26 mouse cellular contexts compared by ENCODE assay signal in the genomic region with DNA sequence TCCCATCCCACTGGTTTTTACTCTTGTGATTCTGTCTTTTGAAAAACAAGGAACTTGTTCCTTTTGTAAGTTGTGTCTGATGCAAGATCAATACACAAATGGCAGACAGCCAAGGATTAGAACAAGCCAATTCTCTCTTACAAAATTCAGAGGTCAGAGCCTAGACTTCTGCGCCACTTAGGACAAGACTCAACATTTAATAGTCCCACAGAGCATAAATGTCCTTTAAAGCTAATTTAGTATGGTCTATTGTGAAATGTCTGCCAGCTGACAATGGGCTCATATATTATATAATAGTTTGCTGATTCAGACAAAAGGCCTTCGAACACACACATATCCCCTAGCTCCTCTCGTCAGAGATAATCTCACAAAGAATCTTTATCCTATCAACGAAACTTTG.
A peak's percentile ranks its signal among the peaks of the same experiment; 100 is the strongest.
DNase-seq lines count a peak whose midpoint lies in the region; ATAC-seq and TF ChIP-seq lines count a peak whose summit lies in the region.
"Had no signal": no experiment of that assay in that cellular context is flagged by ENCODE, and none has a peak within 500 bp of the region (broad histone marks: within the 10 kb centered on the region; RNA-seq: fewer than 3 reads in every experiment).

No protein-coding gene starts in this region.

- 68% methylated on average over 4 of the region's 4 CpGs for WGBS in lung, embryonic 16.5 days
- 66% methylated on average over 4 of the region's 4 CpGs for WGBS in lung, adult 2 months

- no peak for TF ChIP-seq CTCF in lung, adult 2 months (IDR thresholded peaks at IDR 0.05; ENCODE audit: insufficient read depth, low read length)

- TF ChIP-seq POLR2A in lung, adult 2 months (IDR thresholded peaks at IDR 0.05; ENCODE audit: borderline replicate concordance, extremely low read depth, low read depth, low read length) = no peak

- H3K4me1 ChIP-seq in lung, embryonic 16.5 days (replicated peaks; ENCODE audit: control insufficient read depth, insufficient read depth, low read length) = no peaks in the 10 kb centered on the region
- no peaks in the 10 kb centered on the region for H3K4me1 ChIP-seq in lung, adult 2 months (ENCODE audit: control insufficient read depth, insufficient read depth, low read length)

- H3K9me3 ChIP-seq in lung, embryonic 16.5 days (ENCODE audit: control insufficient read depth, low read length) = no peaks in the 10 kb centered on the region
- H3K9me3 ChIP-seq: embryonic facial prominence, embryonic 10.5 days; forebrain, embryonic 10.5 days; heart, embryonic 12.5 days; neural tube, embryonic 15.5 days had no signal

- no peak overlapping the region for H3K4me3 ChIP-seq in lung, embryonic 16.5 days (ENCODE audit: low read length)
- H3K4me3 ChIP-seq in lung, adult 2 months (replicated peaks; ENCODE audit: extremely low read depth, low read depth, low read length) = no peak overlapping the region
- H3K4me3 ChIP-seq: embryonic facial prominence, embryonic 10.5 days; forebrain, embryonic 10.5 days; heart, embryonic 12.5 days; myocyte; neural tube, embryonic 15.5 days had no signal

- peak; percentile 16 for DNase-seq in adrenal gland, postnatal 10 days
- DNase-seq in adrenal gland, postnatal 4 days (ENCODE audit: low spot score in 2 of 2) = no peak
- DNase-seq in lung, adult 2 months = no peak
- peak; percentile 22 for DNase-seq in retina, embryonic 14.5 days (ENCODE audit: low spot score)
- no peak for DNase-seq in retina, postnatal 1 day
- DNase-seq in skeletal muscle tissue, adult 2 months (ENCODE audit: low read depth, low spot score) = peak; percentile 42
- no peak for DNase-seq in left cerebral cortex, adult 9 months (ENCODE audit: low spot score in 2 of 2)
- DNase-seq: cerebellum, adult 11-12 months; cerebellum, postnatal 10 days; heart, adult 11 months; heart, postnatal 10 days; kidney, adult 11 months; kidney, postnatal 10 days; lung, embryonic 14.5 days; lung, postnatal 4 days; thymus, adult 2 months had no signal

- no peaks in the 10 kb centered on the region for H3K27me3 ChIP-seq in lung, embryonic 16.5 days (ENCODE audit: control insufficient read depth, insufficient read depth, low read depth, low read length)
- H3K27me3 ChIP-seq: heart, embryonic 12.5 days; neural tube, embryonic 15.5 days had no signal

- 0 out of 2 replicates have a peak, but pooled peaks have one; percentile 51 for ATAC-seq in lung, embryonic 16.5 days (ENCODE audit: low read depth)
- ATAC-seq: CD4-positive, CD25-positive, alpha-beta regulatory T cell, adult 4 months; hindbrain, postnatal 0 days had no signal

- no peak overlapping the region for H3K9ac ChIP-seq in lung, embryonic 16.5 days (ENCODE audit: low read length)
- H3K9ac ChIP-seq: heart, embryonic 12.5 days; lung, embryonic 14.5 days; neural tube, embryonic 15.5 days had no signal

- H3K27ac ChIP-seq in lung, embryonic 16.5 days (ENCODE audit: low read length) = no peak overlapping the region
- H3K27ac ChIP-seq: embryonic facial prominence, embryonic 10.5 days; forebrain, embryonic 10.5 days; hindbrain, postnatal 0 days; neural tube, embryonic 15.5 days; stomach, postnatal 0 days had no signal

- no peaks in the 10 kb centered on the region for H3K36me3 ChIP-seq in lung, embryonic 16.5 days (ENCODE audit: control insufficient read depth, insufficient read depth, low read length)
- H3K36me3 ChIP-seq: embryonic facial prominence, embryonic 10.5 days; forebrain, embryonic 10.5 days; heart, embryonic 12.5 days; neural tube, embryonic 15.5 days had no signal

- no peak overlapping the region for H3K4me2 ChIP-seq in lung, embryonic 16.5 days (ENCODE audit: low read depth, low read length)
- H3K4me2 ChIP-seq: heart, embryonic 12.5 days; liver, embryonic 11.5 days; lung, embryonic 14.5 days; neural tube, embryonic 15.5 days had no signal

Comparison
In these comparisons a context has a peak if more than half of its experiments do, and no peak if none do; other contexts are left out.
1. DNase-seq: peak in adrenal gland, postnatal 10 days (single experiment), retina, embryonic 14.5 days (single experiment) and skeletal muscle tissue, adult 2 months (single experiment); none in adrenal gland, postnatal 4 days (0 of 2), lung, adult 2 months (single experiment), retina, postnatal 1 day (single experiment) and left cerebral cortex, adult 9 months (0 of 2).